Mouse (Mus musculus) lung, postnatal 14 days (tissue): ENCODE measurements around the gene Iffo1.

Experiments
- DNase-seq: peaks from one replicate; pipeline ENCODE4 v3.0.0; 2021

Gene Iffo1

GRCm38 (mm10) chr6:125143128-125143527 lies 1.9 kb upstream of the Iffo1 start:
- DNase-seq = no peak

DNA sequence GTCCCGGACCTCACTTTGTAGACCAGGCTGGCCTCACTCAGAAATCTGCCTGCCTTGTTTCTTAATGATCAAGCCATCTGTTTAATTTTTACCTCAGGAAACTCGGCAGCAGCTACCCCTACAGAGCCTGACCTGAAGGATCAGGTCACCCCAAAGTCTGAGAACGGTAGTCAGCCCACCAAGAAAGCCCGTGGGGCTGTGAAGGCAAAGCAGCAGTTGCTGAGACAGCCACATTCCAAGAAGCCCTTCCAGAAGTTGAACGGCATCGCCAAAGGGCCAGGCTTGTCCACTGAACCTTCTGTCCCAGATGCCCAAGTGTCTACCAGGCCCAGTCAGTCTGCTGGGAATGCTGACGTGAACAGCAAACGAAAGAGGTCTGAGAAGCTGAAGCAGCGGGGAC lies 1.1 kb upstream of the Iffo1 start:
- DNase-seq = no peak

DNA sequence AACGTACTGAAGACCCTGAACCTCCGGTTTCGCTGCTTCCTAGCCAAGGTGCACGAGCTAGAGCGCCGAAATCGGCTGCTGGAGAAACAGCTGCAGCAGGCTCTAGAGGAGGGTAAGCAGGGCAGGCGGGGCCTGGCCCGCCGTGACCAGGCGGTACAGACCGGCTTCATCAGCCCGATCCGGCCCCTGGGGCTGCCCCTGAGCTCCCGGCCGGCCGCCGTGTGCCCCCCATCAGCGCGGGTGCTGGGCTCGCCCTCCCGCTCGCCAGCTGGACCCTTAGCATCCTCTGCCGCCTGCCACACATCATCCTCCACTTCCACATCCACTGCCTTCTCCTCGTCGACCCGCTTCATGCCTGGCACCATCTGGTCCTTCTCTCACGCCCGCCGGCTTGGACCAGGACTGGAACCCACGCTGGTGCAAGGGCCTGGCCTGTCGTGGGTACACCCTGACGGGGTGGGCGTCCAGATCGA lies 474 bp downstream of the Iffo1 start:
- DNase-seq = no peak

DNA sequence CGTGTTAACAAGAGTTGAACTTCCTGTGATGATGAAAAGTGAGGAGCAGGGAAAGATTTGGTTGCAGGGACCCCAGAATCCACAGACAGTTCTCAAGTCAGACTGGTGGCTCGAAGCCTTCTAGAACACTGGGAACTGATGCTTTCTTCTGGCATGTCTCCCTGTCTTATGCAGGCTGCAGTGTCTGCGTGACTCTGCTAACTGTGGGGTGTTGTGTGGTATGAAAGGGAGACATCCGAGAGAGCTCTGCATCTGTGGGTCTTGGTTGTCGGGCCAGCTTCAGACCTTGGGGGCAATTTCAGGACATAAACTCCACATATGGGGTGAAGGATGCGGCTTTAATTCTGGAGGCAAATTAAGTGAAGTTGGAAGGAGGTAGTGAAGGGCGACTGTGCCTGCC lies 1.1 kb downstream of the Iffo1 start:
- DNase-seq = no peak

DNA sequence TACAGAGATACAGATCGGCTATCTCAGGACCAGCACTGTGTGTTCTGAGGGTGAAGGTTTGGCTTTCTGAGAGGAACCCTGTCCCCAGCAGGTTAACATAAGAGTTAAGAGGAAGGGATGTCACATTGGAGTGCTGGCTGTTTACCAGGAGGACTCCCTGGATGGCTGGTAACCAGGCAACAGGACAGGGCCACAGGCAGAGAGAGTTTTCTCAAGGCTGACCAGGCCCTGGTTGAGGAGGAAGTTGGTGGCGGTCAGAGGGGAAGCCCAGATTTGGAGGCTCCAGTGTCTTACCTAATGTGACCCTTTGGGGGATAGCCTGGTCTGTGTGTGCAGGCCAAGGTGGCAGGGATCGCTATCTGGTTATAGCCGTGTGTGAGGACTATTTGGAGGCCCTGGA lies 1.8 kb downstream of the Iffo1 start:
- DNase-seq = no peak

- no peak for DNase-seq
Observed at GRCm38 (mm10) chr6:125147329-125147728, 2.3 kb downstream of the Iffo1 start.

DNA sequence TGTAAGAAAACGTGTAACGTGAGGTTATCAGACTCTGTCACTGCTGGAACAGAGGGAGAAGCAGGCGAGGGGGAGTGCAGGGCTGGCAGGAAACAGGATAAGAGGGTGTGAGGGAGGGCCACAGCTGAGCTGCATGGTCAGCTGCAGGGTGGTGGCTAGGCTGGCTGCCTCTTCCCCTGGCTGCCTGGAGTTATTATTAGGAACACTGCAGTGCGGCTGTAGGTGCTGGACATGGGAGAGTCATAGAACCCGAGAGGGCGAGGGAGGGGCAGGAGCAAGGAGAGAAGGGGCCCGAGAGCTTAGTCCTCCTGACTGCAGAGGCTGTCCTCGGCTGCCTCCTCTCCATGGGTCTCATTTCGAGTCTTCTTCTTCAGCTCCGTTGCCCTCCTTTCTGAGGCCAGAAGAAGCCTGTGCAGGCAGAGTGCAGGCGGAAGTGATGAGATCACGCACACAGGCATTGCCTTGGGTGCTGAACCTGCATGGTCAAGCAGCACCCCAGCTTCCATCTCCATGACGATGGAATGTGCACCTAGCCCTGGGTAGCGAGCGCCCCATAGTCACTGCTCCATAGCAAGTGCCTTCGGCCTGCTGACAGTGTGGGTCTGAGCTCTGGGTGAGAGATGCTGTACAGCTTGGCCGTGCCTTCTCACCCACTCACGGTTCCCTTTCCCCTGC lies 3.3 kb downstream of the Iffo1 start:
- no peak for DNase-seq

DNA sequence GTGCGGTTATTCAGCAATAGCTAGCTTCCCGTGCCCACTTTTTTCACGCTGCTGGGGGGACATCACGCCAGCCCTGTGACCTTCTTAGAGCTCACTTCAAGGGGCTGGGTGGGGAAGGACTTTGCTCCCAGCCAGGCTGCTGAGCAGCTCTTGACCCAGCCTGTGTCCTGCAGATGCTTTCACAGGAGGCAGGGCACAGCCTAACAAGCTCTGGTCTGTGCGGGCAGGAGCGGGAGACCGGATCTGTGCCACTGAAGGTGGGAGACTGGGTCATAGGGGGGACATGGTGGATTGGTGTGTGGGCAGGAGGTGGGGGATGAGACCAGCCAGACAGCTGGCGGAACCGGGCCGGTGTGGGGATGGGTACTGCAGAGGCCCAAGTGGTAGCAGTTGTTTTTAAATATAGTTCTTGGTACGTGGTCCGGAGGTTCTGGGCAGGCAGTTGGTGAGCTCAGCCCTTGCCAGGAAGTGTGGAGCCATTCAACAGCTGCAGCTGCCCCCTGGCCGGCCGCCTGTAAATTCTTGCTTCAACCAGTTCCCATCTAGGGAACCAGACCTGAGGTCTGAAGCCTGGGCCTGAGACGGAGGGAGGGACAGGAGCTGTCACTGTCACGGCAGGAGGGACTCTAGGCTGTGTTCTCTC lies 4.0 kb downstream of the Iffo1 start:
- no peak for DNase-seq

DNA sequence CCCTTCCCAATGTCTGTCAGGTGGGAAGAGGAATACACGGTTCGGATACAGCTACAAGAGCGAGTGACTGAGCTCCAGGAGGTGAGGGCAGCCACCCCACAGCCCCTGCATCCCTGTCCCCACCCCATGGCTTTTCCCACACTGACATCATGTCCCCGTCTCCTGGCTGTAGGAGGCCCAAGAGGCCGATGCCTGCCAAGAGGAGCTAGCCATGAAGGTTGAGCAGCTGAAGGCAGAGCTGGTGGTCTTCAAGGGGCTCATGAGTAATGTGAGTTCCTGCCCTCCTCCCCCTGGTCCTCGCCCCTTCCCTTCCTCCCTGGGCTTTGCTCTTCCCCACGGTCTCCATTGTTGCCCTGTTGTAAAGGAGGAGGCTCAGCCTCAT lies 4.5 kb downstream of the Iffo1 start:
- no peak for DNase-seq

DNA sequence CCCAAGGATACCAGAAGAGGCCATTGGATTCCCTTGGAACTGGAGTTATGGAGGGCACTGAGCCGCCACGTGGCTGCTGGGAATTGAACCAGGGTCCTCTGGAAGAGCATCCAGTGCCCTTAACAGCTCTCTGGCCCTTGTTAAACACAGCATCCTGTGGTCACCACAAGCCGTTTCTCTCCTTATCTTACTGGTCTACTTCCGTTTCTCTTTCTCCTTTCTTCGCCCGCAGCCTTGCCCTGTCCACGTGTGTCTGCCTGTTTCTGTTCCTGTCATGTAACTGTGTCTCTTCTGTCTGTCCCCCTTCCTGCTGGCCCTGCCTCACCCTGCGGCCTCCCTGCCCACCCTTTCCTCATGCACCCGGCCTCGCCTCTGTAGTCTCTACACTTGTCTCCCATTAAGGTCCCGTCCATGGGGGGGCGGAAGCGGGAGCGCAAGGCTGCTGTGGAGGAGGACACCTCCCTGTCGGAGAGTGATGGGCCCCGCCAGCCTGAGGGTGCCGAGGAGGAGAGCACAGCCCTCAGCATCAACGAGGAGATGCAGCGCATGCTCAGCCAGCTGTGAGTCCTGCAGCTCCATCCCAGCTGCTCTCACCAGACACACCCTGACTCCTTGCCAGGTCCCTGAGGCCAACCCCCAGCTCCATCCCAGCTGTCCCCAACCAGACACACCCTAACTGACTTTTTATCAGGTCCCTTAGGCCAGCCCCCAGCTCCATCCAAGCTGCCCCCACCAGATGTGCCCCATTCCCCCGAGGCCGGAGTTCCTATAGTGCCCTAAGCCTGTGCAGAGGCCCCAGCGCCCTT lies 7.4 kb downstream of the Iffo1 start:
- DNase-seq = no peak

GRCm38 (mm10) chr6:125153018-125153389 lies 8.0 kb downstream of the Iffo1 start:
- DNase-seq = no peak

- DNase-seq = no peak
Observed at GRCm38 (mm10) chr6:125153682-125154081, 8.6 kb downstream of the Iffo1 start.

GRCm38 (mm10) chr6:125154550-125154949 lies 9.5 kb downstream of the Iffo1 start:
- DNase-seq = no peak

GRCm38 (mm10) chr6:125155262-125155661 lies 10.2 kb downstream of the Iffo1 start:
- no peak for DNase-seq

DNA sequence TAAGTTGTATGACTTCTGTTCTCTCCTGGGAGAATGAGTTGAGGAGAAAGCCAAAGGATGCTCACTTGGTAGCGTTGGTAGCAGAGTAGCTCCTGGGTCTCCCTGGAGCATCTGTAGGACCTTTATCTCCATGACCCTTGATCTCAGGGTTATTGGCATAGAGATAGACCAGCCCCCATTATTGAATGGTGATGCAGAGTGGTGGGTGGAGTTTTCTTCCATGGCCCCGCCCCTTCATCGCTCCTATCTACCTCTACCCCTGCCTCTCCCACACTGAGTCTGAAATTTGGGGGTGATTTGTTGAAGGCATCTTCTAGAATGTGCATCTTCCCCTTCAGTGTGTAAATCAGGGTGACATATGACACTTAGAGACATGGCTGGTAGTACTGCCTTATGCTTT lies 11.4 kb downstream of the Iffo1 start:
- DNase-seq = no peak

DNA sequence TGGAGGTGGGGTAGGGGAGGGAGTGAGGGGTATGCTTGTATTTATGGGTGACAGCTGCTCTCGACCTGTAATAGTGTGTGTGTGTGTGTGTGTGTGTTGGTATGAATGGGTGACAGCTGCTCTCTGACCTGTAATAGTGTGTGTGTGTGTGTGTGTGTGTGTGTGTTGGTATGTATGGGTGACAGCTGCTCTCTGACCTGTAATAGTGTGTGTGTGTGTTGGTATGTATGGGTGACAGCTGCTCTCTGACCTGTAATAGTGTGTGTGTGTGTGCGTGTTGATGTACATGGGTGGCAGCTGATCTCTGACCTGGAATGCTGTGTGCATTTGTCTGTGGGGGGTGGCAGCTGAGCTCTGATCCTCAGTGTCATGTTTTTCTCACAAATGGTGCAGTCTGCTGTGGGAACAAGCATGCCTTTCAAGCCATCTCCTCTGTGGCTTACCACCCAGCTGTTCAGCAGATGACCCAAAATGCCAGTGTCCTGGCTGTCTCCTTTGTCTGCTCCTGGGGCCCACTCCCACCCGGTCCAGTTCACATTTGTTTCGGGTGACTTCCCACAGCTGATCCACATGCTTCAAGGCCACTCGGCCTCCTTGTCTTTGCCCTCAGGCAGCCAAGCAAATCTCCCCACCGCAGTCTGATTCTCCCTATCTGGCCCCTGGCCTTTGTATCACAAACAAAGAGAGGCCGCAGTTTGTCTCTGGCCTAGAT lies 12.0 kb downstream of the Iffo1 start:
- DNase-seq = no peak

GRCm38 (mm10) chr6:125158944-125159492 lies 14.0 kb downstream of the Iffo1 start:
- DNase-seq = no peak

DNA sequence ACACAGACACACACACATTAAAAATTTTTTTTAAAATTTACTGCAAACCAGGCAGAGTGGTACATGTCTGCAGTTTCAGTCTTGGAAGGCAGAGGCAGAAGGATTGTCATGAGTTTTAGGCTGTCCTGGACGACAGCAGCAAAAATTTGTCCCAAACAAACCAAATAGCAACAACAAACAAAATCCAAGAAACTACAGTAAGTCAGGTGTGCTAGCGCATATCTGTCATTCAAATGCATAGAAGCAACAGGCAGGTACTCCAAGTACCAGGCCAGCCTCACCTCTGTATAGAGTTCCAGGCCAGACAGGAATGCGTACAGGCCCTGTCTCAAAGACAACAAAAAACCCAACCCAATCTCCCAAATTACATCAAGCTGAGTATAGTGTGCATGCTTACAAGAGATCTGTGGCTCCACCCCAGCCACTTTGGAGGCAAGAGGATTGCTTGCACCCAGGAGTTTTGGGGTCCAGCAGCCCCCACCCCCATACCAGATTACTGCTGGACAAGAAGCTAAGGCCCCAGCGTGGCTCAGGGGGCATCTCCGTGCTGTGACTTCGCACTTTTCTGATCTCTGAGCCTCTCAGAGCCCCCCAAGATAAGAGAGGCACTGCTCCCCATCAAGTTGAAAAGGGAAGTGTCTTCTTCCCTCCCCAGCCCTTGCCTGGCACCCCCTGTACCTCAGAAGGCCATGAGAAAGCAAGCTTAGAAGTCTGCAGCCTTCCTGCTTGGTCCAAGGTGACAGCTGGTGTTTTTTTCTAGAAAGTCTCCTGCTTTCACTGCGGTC lies 14.9 kb downstream of the Iffo1 start:
- DNase-seq = no peak

DNA sequence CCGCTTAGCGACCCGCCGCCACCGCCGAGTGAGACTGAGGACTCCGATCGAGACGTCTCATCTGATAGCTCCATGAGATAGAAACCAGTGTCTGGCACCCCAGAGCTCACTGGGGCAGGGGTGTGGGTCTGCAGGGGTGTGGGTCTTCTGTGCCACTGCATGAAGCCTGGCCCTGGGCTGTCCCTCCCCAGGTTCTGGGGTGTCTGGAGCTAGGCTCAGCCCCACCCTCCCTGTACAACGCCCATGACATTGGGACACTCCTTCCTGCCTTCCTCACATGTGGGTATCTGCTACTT lies 15.5 kb downstream of the Iffo1 start:
- DNase-seq = no peak

GRCm38 (mm10) chr6:125160854-125161760 lies 16.1 kb downstream of the Iffo1 start:
- peak; percentile 69 for DNase-seq

DNA sequence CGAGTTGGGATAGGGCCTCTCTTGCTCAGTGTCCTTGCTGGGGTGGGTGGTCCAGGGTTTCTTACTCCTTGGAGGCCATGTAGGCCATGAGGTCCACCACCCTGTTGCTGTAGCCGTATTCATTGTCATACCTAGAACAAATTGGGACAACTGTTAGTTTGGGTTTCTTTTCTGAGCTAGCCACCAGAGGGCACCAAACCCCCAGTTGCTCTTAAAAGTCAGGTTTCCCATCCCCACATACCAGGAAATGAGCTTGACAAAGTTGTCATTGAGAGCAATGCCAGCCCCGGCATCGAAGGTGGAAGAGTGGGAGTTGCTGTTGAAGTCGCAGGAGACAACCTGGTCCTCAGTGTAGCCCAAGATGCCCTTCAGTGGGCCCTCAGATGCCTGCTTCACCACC lies 16.9 kb downstream of the Iffo1 start:
- DNase-seq = peak; percentile 82
